Mouse (Mus musculus) spleen, adult 2 months (tissue): ENCODE results near the gene Gm44805.

Experiments used
- CTCF ChIP-seq: fragments of 200-500 bp; IDR thresholded peaks from 2 replicates; pipeline ENCODE4 v1.5.1; 2011; ENCODE audit warnings: mild to moderate bottlenecking, inconsistent platforms; ENCODE audit not compliant: insufficient read depth, insufficient read length, insufficient replicate concordance; ENCODE audit errors: extremely low read depth
- POLR2A ChIP-seq: fragments of 200-500 bp; IDR thresholded peaks from 2 replicates; pipeline ENCODE4 v1.6.1; 2011; ENCODE audit warnings: low read depth, low read length, inconsistent platforms

DNA sequence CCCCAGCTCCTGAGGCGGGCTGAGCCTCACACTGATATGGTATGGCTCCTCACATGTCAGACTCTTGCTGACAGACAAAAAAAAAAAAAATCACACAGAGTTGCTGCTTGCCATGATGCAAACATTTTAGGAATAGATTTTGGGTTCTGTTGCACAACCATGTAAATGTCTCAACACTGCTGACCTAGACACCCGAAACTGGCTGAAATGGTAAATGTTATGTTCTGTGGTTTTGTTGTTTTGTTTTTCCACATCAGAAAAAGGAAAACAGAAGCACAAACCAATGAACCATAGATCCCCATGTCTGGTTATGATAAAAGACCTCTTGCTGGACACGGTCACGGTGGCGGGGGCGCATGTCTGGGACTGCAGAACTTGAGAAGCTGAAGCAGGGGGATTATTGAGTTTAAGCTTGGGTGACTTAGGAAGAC, 2.6 kb upstream of the Gm44805 start:
- TF ChIP-seq POLR2A: no peak
- TF ChIP-seq CTCF: no peak
